Mouse (Mus musculus): ENCODE data around the gene Mbd3.

The Mbd3 gene

GRCm38 (mm10) chr10:80399191-80399972 lies at the start of gene Mbd3:
Gene Mbd3 (minus strand): TSS chr10:80399550.
- peak; percentile 99 for DNase-seq

- DNase-seq = peak; percentile 83
Observed at GRCm38 (mm10) chr10:80445898-80446601, 46.7 kb upstream of the Mbd3 start.

- no peak for DNase-seq
Observed at GRCm38 (mm10) chr10:80445052-80445451, 45.7 kb upstream of the Mbd3 start.

GRCm38 (mm10) chr10:80444339-80445045 lies 45.1 kb upstream of the Mbd3 start:
- no peak for DNase-seq

- no peak for DNase-seq
Observed at GRCm38 (mm10) chr10:80443575-80444278, 44.4 kb upstream of the Mbd3 start.

- DNase-seq = no peak
Observed at GRCm38 (mm10) chr10:80442989-80443388, 43.6 kb upstream of the Mbd3 start.

GRCm38 (mm10) chr10:80441598-80441997 lies 42.2 kb upstream of the Mbd3 start:
- no peak for DNase-seq

- no peak for DNase-seq
Observed at GRCm38 (mm10) chr10:80440031-80440430, 40.7 kb upstream of the Mbd3 start.

- DNase-seq = no peak
Observed at GRCm38 (mm10) chr10:80437973-80438372, 38.6 kb upstream of the Mbd3 start.

- DNase-seq = no peak
Observed at GRCm38 (mm10) chr10:80436276-80436675, 36.9 kb upstream of the Mbd3 start.

- no peak for DNase-seq
Observed at GRCm38 (mm10) chr10:80435764-80436163, 36.4 kb upstream of the Mbd3 start.

- no peak for DNase-seq
Observed at GRCm38 (mm10) chr10:80434823-80435222, 35.5 kb upstream of the Mbd3 start.

- DNase-seq = no peak
Observed at GRCm38 (mm10) chr10:80434233-80434592, 34.9 kb upstream of the Mbd3 start.

GRCm38 (mm10) chr10:80433513-80434232 lies 34.3 kb upstream of the Mbd3 start, which contains the start of gene Tcf3:
Gene Tcf3 (minus strand): TSS chr10:80433647.
- DNase-seq = peak; percentile 96

- peak; percentile 20 for DNase-seq
Observed at GRCm38 (mm10) chr10:80432936-80433512, 33.7 kb upstream of the Mbd3 start.

- no peak for DNase-seq
Observed at GRCm38 (mm10) chr10:80432387-80432785, 33.0 kb upstream of the Mbd3 start.

- DNase-seq = no peak
Observed at GRCm38 (mm10) chr10:80431570-80432386, 32.4 kb upstream of the Mbd3 start.

GRCm38 (mm10) chr10:80430375-80430980 lies 31.1 kb upstream of the Mbd3 start:
- DNase-seq = no peak

GRCm38 (mm10) chr10:80429800-80430199 lies 30.4 kb upstream of the Mbd3 start:
- no peak for DNase-seq

- no peak for DNase-seq
Observed at GRCm38 (mm10) chr10:80425041-80425440, 25.7 kb upstream of the Mbd3 start.

GRCm38 (mm10) chr10:80423562-80423961 lies 24.2 kb upstream of the Mbd3 start:
- DNase-seq = no peak
